Mouse (Mus musculus) limb, embryonic 12.5 days (tissue): Measurements from ENCODE around the gene Gapdhs. TPM values are rescaled to one million over a fixed set of nuclear protein-coding genes. Genes with fewer than 3 reads are reported as not detected.
"Not testable (repeated sequence)": the region's sequence is repeated elsewhere in the genome, so short reads cannot be mapped to it uniquely, and the experiment has no call there.

ENCODE experiments used
- ATAC-seq: fragments of 200-750 bp; cut with Nextera tagmentation; 2 replicates; pipeline ENCODE4 v1.8.0; 2017; ENCODE audit warnings: low read depth, moderate TSS enrichment; ENCODE audit not compliant: insufficient number of reproducible peaks, insufficient read depth, low FRiP score, low TSS enrichment
- H3K27ac ChIP-seq: fragments of 300-500 bp; sonication (generic); 2 replicates; pipeline ENCODE4 v1.5.1; 2016; ENCODE audit warnings: mild to moderate bottlenecking, moderate library complexity
- H3K27me3 ChIP-seq: fragments of 300-500 bp; sonication (generic); 2 replicates; pipeline ENCODE4 v1.6.1; 2016; ENCODE audit warnings: mild to moderate bottlenecking, moderate library complexity
- H3K36me3 ChIP-seq: fragments of 300-500 bp; sonication (generic); 2 replicates; pipeline ENCODE4 v1.6.1; 2016; ENCODE audit warnings: mild to moderate bottlenecking, moderate library complexity
- H3K4me1 ChIP-seq: fragments of 300-500 bp; sonication (generic); replicated peaks from 2 replicates; pipeline ENCODE4 v1.6.1; 2016
- H3K4me2 ChIP-seq: fragments of 300-500 bp; sonication (generic); 2 replicates; pipeline ENCODE4 v1.6.1; 2016; ENCODE audit warnings: mild to moderate bottlenecking, moderate library complexity
- H3K4me3 ChIP-seq: fragments of 300-500 bp; sonication (generic); replicated peaks from 2 replicates; pipeline ENCODE4 v1.5.1; 2016; ENCODE audit warnings: mild to moderate bottlenecking
- H3K9ac ChIP-seq: fragments of 300-500 bp; sonication (generic); replicated peaks from 2 replicates; pipeline ENCODE4 v1.6.1; 2016; ENCODE audit warnings: mild to moderate bottlenecking, moderate library complexity
- H3K9me3 ChIP-seq: fragments of 300-500 bp; sonication (generic); 2 replicates; pipeline ENCODE4 v1.6.1; 2016; ENCODE audit warnings: mild to moderate bottlenecking, moderate library complexity
- WGBS: fragments of 180-500 bp; shearing (Covaris S2); methylation state at CpG from one replicate; pipeline ENCODE4 v1.1.7; 2016; 5-methylcytosine and 5-hydroxymethylcytosine counted together
- polyA plus RNA-seq: library from polyadenylated mRNA; unstranded; fragments of >200 nt; fragmentation: Nextera tagmentation; extraction: Ambion mirVana; gene quantifications from 2 replicates; pipeline ENCODE4 v1.2.1, GENCODE M21; 2016

Gene Gapdhs
- 0.51 and 0.71 TPM in 2 replicates for polyA plus RNA-seq

DNA sequence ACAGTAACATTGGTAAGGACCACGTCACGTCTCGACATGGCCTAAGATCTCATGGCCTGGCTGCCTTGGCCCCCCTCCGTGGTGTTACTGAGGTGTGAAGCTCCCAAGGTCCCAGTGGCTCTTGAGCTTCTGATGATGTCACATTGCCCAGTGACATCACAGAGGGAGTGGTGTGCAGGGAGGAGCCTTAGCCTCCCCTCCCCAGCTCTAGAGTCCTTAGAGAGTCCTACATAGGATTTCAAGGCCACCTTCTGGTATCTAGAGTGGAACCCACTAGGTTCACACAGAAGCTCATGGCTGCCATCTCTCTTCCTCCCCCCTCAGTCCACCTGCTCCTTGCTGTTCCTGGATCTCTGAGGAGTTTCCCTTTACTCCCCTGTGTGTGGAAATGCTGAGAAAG, at the start of gene Gapdhs:
TSS of gene Gapdhs (minus strand) at position 65 of the 400 bp plus-strand sequence.
- not testable (repeated sequence) for H3K4me2 ChIP-seq
- WGBS = 75% methylated on average over 4 of the region's 4 CpGs
- H3K36me3 ChIP-seq = peaks cover 19% of the 10 kb centered on the region

GRCm38 (mm10) chr7:30791921-30792320, 48.4 kb upstream of the Gapdhs start:
- no peak for ATAC-seq
- no peak overlapping the region for H3K4me3 ChIP-seq
- 27% methylated on average over 9 of the region's 9 CpGs for WGBS

More for the DNA sequence above, at the start of gene Gapdhs:
- not testable (repeated sequence) for H3K9ac ChIP-seq, H3K9me3 ChIP-seq, H3K4me1 ChIP-seq, H3K27me3 ChIP-seq, H3K4me3 ChIP-seq, H3K27ac ChIP-seq
- ATAC-seq = 0 out of 2 replicates have a peak, but pooled peaks have one; percentile 16

GRCm38 (mm10) chr7:30790141-30790540, 46.7 kb upstream of the Gapdhs start:
- Histone ChIP-seq H3K9me3 (no peaks in the 10 kb centered on the region), H3K27ac (no peak overlapping the region), H3K4me1 (no peaks in the 10 kb centered on the region; the same call in 1 of the 2 replicates), H3K27me3 (peaks cover 14% of the 10 kb centered on the region), H3K36me3 (no peaks in the 10 kb centered on the region), H3K4me2 (no peak overlapping the region), H3K4me3 (no peak overlapping the region), H3K9ac (no peak overlapping the region)
- no peak for ATAC-seq
- 87% methylated on average over 10 of the region's 10 CpGs for WGBS

More at GRCm38 (mm10) chr7:30791921-30792320, 48.4 kb upstream of the Gapdhs start:
- Histone ChIP-seq H3K36me3 (no peaks in the 10 kb centered on the region), H3K4me1 (no peaks in the 10 kb centered on the region; the same call in 1 of the 2 replicates), H3K9ac (no peak overlapping the region), H3K4me2 (no peak overlapping the region), H3K27ac (no peak overlapping the region), H3K9me3 (no peaks in the 10 kb centered on the region), H3K27me3 (peaks cover 14% of the 10 kb centered on the region)

- Histone ChIP-seq H3K27ac (no peak within 1 kb of the TSS), H3K4me1 (no peaks in the 10 kb centered on the region; the same call in 1 of the 2 replicates), H3K36me3 (no peaks in the 10 kb centered on the region), H3K4me3 (no peak within 1 kb of the TSS), H3K9ac (no peak within 1 kb of the TSS), H3K4me2 (no peak within 1 kb of the TSS), H3K9me3 (no peaks in the 10 kb centered on the region), H3K27me3 (peaks cover 14% of the 10 kb centered on the region)
- no peak for ATAC-seq
- WGBS = 51% methylated on average over 15 of the region's 15 CpGs
Observed at GRCm38 (mm10) chr7:30787377-30788022, 44.0 kb upstream of the Gapdhs start, which contains the start of gene Krtdap. Gene Krtdap, plus strand, starts transcription at chr7:30787896.

- H3K36me3 ChIP-seq = no peaks in the 10 kb centered on the region
- no peaks in the 10 kb centered on the region for H3K4me1 ChIP-seq
- no peaks in the 10 kb centered on the region for H3K9me3 ChIP-seq
- no peak overlapping the region for H3K9ac ChIP-seq
- WGBS = 66% methylated on average over 13 of the region's 13 CpGs
- no peak overlapping the region for H3K4me2 ChIP-seq
- H3K27me3 ChIP-seq = peaks cover 14% of the 10 kb centered on the region
- H3K27ac ChIP-seq = no peak overlapping the region
- no peak for ATAC-seq
- no peak overlapping the region for H3K4me3 ChIP-seq
Observed at GRCm38 (mm10) chr7:30785721-30786546, 42.5 kb upstream of the Gapdhs start.

DNA sequence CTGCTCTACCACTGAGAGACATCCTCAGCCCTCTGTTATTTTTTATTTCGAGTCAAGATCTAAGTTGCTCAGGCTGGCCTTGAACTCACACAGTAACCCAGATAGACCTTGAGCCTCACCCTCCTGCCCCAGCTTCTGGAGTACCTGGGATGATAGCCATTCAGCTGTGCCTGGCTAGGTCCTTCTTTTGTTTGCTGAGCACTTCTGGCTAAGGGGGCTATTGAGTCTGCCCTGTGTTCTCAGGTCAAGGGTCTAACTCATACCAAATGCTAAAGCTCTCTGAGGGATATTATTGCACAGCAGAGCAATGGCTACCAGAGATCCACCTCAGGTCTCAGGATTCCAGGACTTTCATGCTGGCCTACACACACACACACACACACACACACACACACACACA, 41.7 kb upstream of the Gapdhs start:
- H3K4me1 ChIP-seq = no peaks in the 10 kb centered on the region
- no peak overlapping the region for H3K27ac ChIP-seq
- no peak overlapping the region for H3K4me2 ChIP-seq
- H3K4me3 ChIP-seq = no peak overlapping the region
- no peak overlapping the region for H3K9ac ChIP-seq
- peaks cover 14% of the 10 kb centered on the region for H3K27me3 ChIP-seq
- WGBS = 93% methylated on average over 1 of the region's 1 CpGs
- ATAC-seq = no peak
- H3K36me3 ChIP-seq = no peaks in the 10 kb centered on the region
- no peaks in the 10 kb centered on the region for H3K9me3 ChIP-seq

GRCm38 (mm10) chr7:30782658-30783057, 39.2 kb upstream of the Gapdhs start:
- H3K9ac ChIP-seq = no peak overlapping the region
- H3K36me3 ChIP-seq = no peaks in the 10 kb centered on the region
- H3K4me1 ChIP-seq = no peaks in the 10 kb centered on the region
- no peak for ATAC-seq
- no peaks in the 10 kb centered on the region for H3K9me3 ChIP-seq
- no peak overlapping the region for H3K4me2 ChIP-seq
- no peak overlapping the region for H3K4me3 ChIP-seq
- 71% methylated on average over 3 of the region's 3 CpGs for WGBS
- H3K27ac ChIP-seq = no peak overlapping the region
- peaks cover 2% of the 10 kb centered on the region; the same call in 1 of the 2 replicates for H3K27me3 ChIP-seq

- no peaks in the 10 kb centered on the region for H3K4me1 ChIP-seq
- H3K4me3 ChIP-seq = no peak overlapping the region
- H3K4me2 ChIP-seq = no peak overlapping the region
- H3K36me3 ChIP-seq = no peaks in the 10 kb centered on the region
- no peaks in the 10 kb centered on the region for H3K27me3 ChIP-seq
- ATAC-seq = no peak
- WGBS = 82% methylated on average over 4 of the region's 4 CpGs
- H3K27ac ChIP-seq = no peak overlapping the region
- H3K9me3 ChIP-seq = no peaks in the 10 kb centered on the region
- H3K9ac ChIP-seq = no peak overlapping the region
Observed at GRCm38 (mm10) chr7:30781792-30782191, 38.3 kb upstream of the Gapdhs start.

DNA sequence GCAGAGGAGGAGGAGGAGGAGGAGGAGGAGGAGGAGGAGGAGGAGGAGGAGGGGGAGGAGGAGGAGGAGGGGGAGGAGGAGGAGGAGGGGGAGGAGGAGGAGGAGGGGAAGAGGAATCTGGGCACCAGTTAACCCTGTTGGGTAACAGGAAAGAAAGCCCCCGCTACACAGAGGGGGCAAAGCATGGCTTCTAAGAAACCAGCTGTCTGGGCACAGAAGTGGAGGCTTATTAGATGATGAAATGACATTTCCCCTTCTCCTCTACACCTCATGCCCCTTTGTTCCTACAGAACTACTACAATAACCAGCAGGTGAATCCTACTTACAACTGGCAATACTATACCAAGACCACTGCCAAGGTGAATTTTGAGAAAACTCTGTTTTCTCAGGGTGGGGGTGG, 34.4 kb upstream of the Gapdhs start:
- Histone ChIP-seq H3K4me3 (no peak overlapping the region), H3K27me3 (no peaks in the 10 kb centered on the region), H3K9me3 (no peaks in the 10 kb centered on the region), H3K9ac (0 out of 2 replicates have a peak overlapping the region, but pooled peaks have one; percentile 23), H3K36me3 (no peaks in the 10 kb centered on the region), H3K4me2 (no peak overlapping the region), H3K4me1 (no peaks in the 10 kb centered on the region), H3K27ac (no peak overlapping the region)
- no peak for ATAC-seq
- 71% methylated on average over 1 of the region's 1 CpGs for WGBS

GRCm38 (mm10) chr7:30777081-30777579, 33.6 kb upstream of the Gapdhs start:
- ATAC-seq = no peak
- H3K4me2 ChIP-seq = no peak overlapping the region
- H3K9ac ChIP-seq = no peak overlapping the region
- no peaks in the 10 kb centered on the region for H3K27me3 ChIP-seq
- 57% methylated on average over 7 of the region's 7 CpGs for WGBS
- H3K36me3 ChIP-seq = no peaks in the 10 kb centered on the region
- no peak overlapping the region for H3K27ac ChIP-seq
- no peak overlapping the region for H3K4me3 ChIP-seq
- H3K4me1 ChIP-seq = no peaks in the 10 kb centered on the region
- H3K9me3 ChIP-seq = no peaks in the 10 kb centered on the region

DNA sequence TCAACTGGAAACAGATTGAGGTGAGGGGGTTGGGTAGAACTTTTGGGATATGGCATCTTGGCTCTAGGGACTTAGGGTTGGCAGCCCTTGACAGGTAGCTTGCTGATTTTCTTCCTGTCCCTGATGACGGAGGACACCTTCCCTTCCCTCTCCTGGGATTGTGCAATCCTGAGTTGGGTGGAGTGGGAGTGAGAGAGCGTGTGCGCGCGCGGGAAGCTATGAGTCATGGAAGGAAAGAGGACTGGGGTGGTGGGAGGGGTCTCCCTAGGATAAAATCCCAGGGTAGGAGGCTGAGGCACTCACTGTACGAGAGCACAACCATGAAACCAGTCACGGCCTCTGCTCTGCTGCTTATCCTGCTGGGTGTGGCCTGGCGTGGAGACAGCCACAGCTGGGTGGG, 32.6 kb upstream of the Gapdhs start:
- no peak overlapping the region for H3K9ac ChIP-seq
- ATAC-seq = no peak
- WGBS = 92% methylated on average over 9 of the region's 9 CpGs
- no peaks in the 10 kb centered on the region for H3K4me1 ChIP-seq
- no peak overlapping the region for H3K27ac ChIP-seq
- H3K4me3 ChIP-seq = no peak overlapping the region
- H3K36me3 ChIP-seq = no peaks in the 10 kb centered on the region
- no peaks in the 10 kb centered on the region for H3K27me3 ChIP-seq
- peaks cover 3% of the 10 kb centered on the region; the same call in 1 of the 2 replicates for H3K9me3 ChIP-seq
- H3K4me2 ChIP-seq = no peak overlapping the region
